In the genomic region with DNA sequence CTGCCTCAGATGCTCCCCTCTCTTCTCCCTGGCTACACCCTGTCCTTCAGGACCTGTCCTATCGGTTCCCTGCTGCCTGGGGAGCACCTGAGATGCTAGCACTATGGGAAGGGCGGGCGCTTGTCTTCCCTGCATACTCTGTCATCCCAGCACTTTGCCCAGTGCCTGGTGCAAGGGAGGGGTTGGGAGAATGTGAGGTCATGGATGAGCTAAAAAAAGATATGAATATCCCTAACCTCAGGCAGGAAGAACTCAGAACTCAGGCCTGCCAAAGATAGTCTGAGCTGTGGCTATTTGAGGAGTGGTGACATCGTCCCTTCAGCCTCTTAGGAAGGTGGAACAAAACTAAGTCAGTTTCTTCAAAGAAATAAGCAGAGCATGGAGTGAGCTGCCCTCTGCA, we compare ENCODE assay signal across 10 mouse cellular contexts. TPM values are rescaled to one million over a fixed set of nuclear protein-coding genes. Genes with fewer than 3 reads are reported as not detected.
DNase-seq lines count a peak whose midpoint lies in the region; ATAC-seq and TF ChIP-seq lines count a peak whose summit lies in the region.
"Had no signal": no experiment of that assay in that cellular context is flagged by ENCODE, and none has a peak within 500 bp of the region (broad histone marks: within the 10 kb centered on the region; RNA-seq: fewer than 3 reads in every experiment).

No protein-coding gene starts in this region.

- TF ChIP-seq CTCF in hindbrain, postnatal 0 days (IDR thresholded peaks at IDR 0.05; ENCODE audit: low read depth) = no peak
- no peak for TF ChIP-seq CTCF in Patski (IDR thresholded peaks at IDR 0.05)

- in situ Hi-C loops in Patski (cut with MboI; ENCODE audit: low pct_unique_long_range_greater_than_20kb) = no loop called here

- peaks cover 85% of the 10 kb centered on the region for H3K4me1 ChIP-seq in hindbrain, embryonic 10.5 days (replicated peaks)
- peaks cover 23% of the 10 kb centered on the region for H3K4me1 ChIP-seq in hindbrain, postnatal 0 days (ENCODE audit: insufficient read depth, low read length)
- H3K4me1 ChIP-seq in midbrain, embryonic 10.5 days = peaks cover 85% of the 10 kb centered on the region
- no peaks in the 10 kb centered on the region for H3K4me1 ChIP-seq in intestine, embryonic 15.5 days (replicated peaks)

- POLR2A ChIA-PET in Patski (lab: Charles Lee) = no interaction called here

- no peak for DNase-seq in hindbrain, embryonic 10.5 days (ENCODE audit: low spot score)
- DNase-seq in hindbrain, postnatal 0 days (ENCODE audit: low spot score) = no peak
- no peak for DNase-seq in Patski (ENCODE audit: low read depth, low spot score)
- DNase-seq in heart, adult 9 months (ENCODE audit: low spot score in 2 of 2) = peak; percentile 60 to 72
- peak; percentile 21 for DNase-seq in midbrain, embryonic 10.5 days (ENCODE audit: low spot score)
- no peak for DNase-seq in adrenal gland, adult 8-10 months
- DNase-seq: kidney, postnatal 36 days; thymus, adult 18-20 months had no signal

- no peaks in the 10 kb centered on the region for H3K36me3 ChIP-seq in hindbrain, embryonic 10.5 days
- H3K36me3 ChIP-seq in hindbrain, postnatal 0 days (ENCODE audit: insufficient read depth, low read length) = no peaks in the 10 kb centered on the region
- H3K36me3 ChIP-seq in midbrain, embryonic 10.5 days = no peaks in the 10 kb centered on the region
- H3K36me3 ChIP-seq in intestine, embryonic 15.5 days = no peaks in the 10 kb centered on the region

- no peaks in the 10 kb centered on the region for H3K9me3 ChIP-seq in hindbrain, embryonic 10.5 days
- no peaks in the 10 kb centered on the region for H3K9me3 ChIP-seq in hindbrain, postnatal 0 days (ENCODE audit: low read length)
- H3K9me3 ChIP-seq in midbrain, embryonic 10.5 days (replicated peaks) = no peaks in the 10 kb centered on the region
- H3K9me3 ChIP-seq in intestine, embryonic 15.5 days = no peaks in the 10 kb centered on the region

- no peak for ATAC-seq in hindbrain, postnatal 0 days
- ATAC-seq in Patski = peak; percentile 49
- ATAC-seq in megakaryocyte progenitor cell, adult 5-6 weeks (replicated peaks; ENCODE audit: poor library complexity) = no peak
- ATAC-seq in intestine, embryonic 15.5 days = no peak

- WGBS in hindbrain, embryonic 10.5 days = 71% methylated on average over 4 of the region's 4 CpGs
- 84% methylated on average over 4 of the region's 4 CpGs for WGBS in hindbrain, postnatal 0 days
- 68% methylated on average over 4 of the region's 4 CpGs for WGBS in midbrain, embryonic 10.5 days
- 58% methylated on average over 4 of the region's 4 CpGs for WGBS in intestine, embryonic 15.5 days

- H3K4me3 ChIP-seq in hindbrain, embryonic 10.5 days = no peak overlapping the region
- H3K4me3 ChIP-seq in hindbrain, postnatal 0 days (ENCODE audit: low read length) = no peak overlapping the region
- no peak overlapping the region for H3K4me3 ChIP-seq in midbrain, embryonic 10.5 days
- no peak overlapping the region for H3K4me3 ChIP-seq in intestine, embryonic 15.5 days (replicated peaks)

- H3K4me2 ChIP-seq in hindbrain, postnatal 0 days (ENCODE audit: low read depth, low read length) = no peak overlapping the region
- no peak overlapping the region for H3K4me2 ChIP-seq in intestine, embryonic 15.5 days (replicated peaks)

- CTCF ChIA-PET in Patski (lab: Charles Lee) = interaction anchor here (0.8 to 1.5 kb wide), 5 partner anchors 12 to 29 kb away, joined by 3 to 4 read pairs (median 3); no protein-coding TSS in a partner anchor

- peaks cover 15% of the 10 kb centered on the region; the same call in 1 of the 2 replicates for H3K27me3 ChIP-seq in hindbrain, embryonic 10.5 days (ENCODE audit: insufficient read depth, poor library complexity, severe bottlenecking)
- H3K27me3 ChIP-seq in hindbrain, postnatal 0 days (ENCODE audit: insufficient read depth, low read length) = no peaks in the 10 kb centered on the region
- no peaks in the 10 kb centered on the region for H3K27me3 ChIP-seq in Patski
- peaks cover 18% of the 10 kb centered on the region; the same call in 1 of the 2 replicates for H3K27me3 ChIP-seq in midbrain, embryonic 10.5 days (ENCODE audit: low read depth, poor library complexity, severe bottlenecking)
- H3K27me3 ChIP-seq in intestine, embryonic 15.5 days (replicated peaks) = no peaks in the 10 kb centered on the region

- H3K9ac ChIP-seq in hindbrain, postnatal 0 days (replicated peaks; ENCODE audit: low read length) = no peak overlapping the region
- H3K9ac ChIP-seq in intestine, embryonic 15.5 days = no peak overlapping the region

- peak overlapping the region; percentile 91 for H3K27ac ChIP-seq in hindbrain, embryonic 10.5 days
- H3K27ac ChIP-seq in hindbrain, postnatal 0 days = no peak overlapping the region
- peak overlapping the region; percentile 93 for H3K27ac ChIP-seq in midbrain, embryonic 10.5 days (replicated peaks)
- H3K27ac ChIP-seq in intestine, embryonic 15.5 days = no peak overlapping the region

RNA-seq across cellular contexts. Expression of gene Tpra1, which starts 39.6 kb away (rescaled TPM):
- 60.5 and 62.3 TPM in 2 replicates for polyA plus RNA-seq in hindbrain, embryonic 10.5 days (2016; fragmentation: Nextera tagmentation; extraction: Ambion mirVana)
- total RNA-seq in hindbrain, postnatal 0 days (2014; rRNA removed) = 55.2 and 88.4 TPM in 2 replicates
- 49.4 and 56.0 TPM in 2 replicates for polyA plus RNA-seq in hindbrain, postnatal 0 days (2015; fragmentation: Nextera tagmentation; extraction: Ambion mirVana)
- 64.5 TPM for polyA plus RNA-seq in Patski (2021)
- polyA plus RNA-seq in midbrain, embryonic 10.5 days (2016; fragmentation: Nextera tagmentation; extraction: Ambion mirVana) = 56.0 and 57.6 TPM in 2 replicates
- 24.3 and 26.1 TPM in 2 replicates for total RNA-seq in megakaryocyte progenitor cell, adult 5-6 weeks (2015)
- total RNA-seq in megakaryocyte progenitor cell, adult 5-6 weeks (2017) = 28.4 and 32.8 TPM in 2 replicates
- 62.2 and 72.1 TPM in 2 replicates for polyA plus RNA-seq in intestine, embryonic 15.5 days (2015; fragmentation: Nextera tagmentation; extraction: Ambion mirVana)
- 100 to 1,000 TPM; 122 to 168 (median 148) TPM for total RNA-seq in adrenal gland, adult 8-10 months (2022)

RNA-seq across cellular contexts. Expression of gene Mcm2, which starts 43.0 kb away (rescaled TPM):
- polyA plus RNA-seq in hindbrain, embryonic 10.5 days (2016; fragmentation: Nextera tagmentation; extraction: Ambion mirVana) = 222 and 292 TPM in 2 replicates
- 35.3 and 37.0 TPM in 2 replicates for total RNA-seq in hindbrain, postnatal 0 days (2014; rRNA removed)
- 21.7 and 23.3 TPM in 2 replicates for polyA plus RNA-seq in hindbrain, postnatal 0 days (2015; fragmentation: Nextera tagmentation; extraction: Ambion mirVana)
- polyA plus RNA-seq in Patski (2021) = 61.8 TPM
- 290 and 301 TPM in 2 replicates for polyA plus RNA-seq in midbrain, embryonic 10.5 days (2016; fragmentation: Nextera tagmentation; extraction: Ambion mirVana)
- total RNA-seq in megakaryocyte progenitor cell, adult 5-6 weeks (2015) = 103 and 107 TPM in 2 replicates
- total RNA-seq in megakaryocyte progenitor cell, adult 5-6 weeks (2017) = 150 and 151 TPM in 2 replicates
- polyA plus RNA-seq in intestine, embryonic 15.5 days (2015; fragmentation: Nextera tagmentation; extraction: Ambion mirVana) = 106 and 107 TPM in 2 replicates
- total RNA-seq in adrenal gland, adult 8-10 months (2022) = 10 to 100 TPM; 26.9 to 51.6 (median 35.2) TPM

Comparison
In these comparisons a context has a peak if more than half of its experiments do, and no peak if none do; other contexts are left out.
1. H3K27ac ChIP-seq: peak in hindbrain, embryonic 10.5 days (single experiment) and midbrain, embryonic 10.5 days (single experiment); none in hindbrain, postnatal 0 days (single experiment) and intestine, embryonic 15.5 days (single experiment).
2. DNase-seq: peak in heart, adult 9 months (2 of 2) and midbrain, embryonic 10.5 days (single experiment); none in hindbrain, embryonic 10.5 days (single experiment), hindbrain, postnatal 0 days (single experiment), Patski (single experiment) and adrenal gland, adult 8-10 months (single experiment).